Mouse (Mus musculus): Measurements from ENCODE around the gene Slc38a1. TPM values are rescaled to one million over a fixed set of nuclear protein-coding genes. Genes with fewer than 3 reads are reported as not detected.

The Slc38a1 gene
- total RNA-seq, 1 experiment from 2014 or later: 85.3 TPM

- ATAC-seq (replicated peaks; ENCODE audit: low read depth, poor library complexity, severe bottlenecking): no peak
Observed at GRCm38 (mm10) chr15:96660590-96661141, 18.0 kb upstream of the Slc38a1 start.

DNA sequence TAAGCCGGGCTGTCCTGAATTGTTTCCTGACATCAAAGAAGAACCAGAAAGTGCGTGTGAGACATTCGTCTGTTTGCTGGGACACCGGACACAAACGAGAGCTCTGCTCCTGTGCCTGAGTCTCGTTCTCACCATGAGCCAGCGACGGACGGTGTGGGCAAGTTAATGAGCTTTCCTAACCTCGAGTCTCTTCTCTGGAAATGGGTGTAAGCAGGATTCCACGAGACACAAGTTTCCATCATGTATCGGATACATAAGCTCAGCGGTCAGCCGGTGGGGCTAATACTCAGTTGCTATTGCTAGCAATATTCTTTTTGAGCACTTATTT is 15.5 kb upstream of the Slc38a1 start:
- no peak for ATAC-seq (replicated peaks; ENCODE audit: low read depth, poor library complexity, severe bottlenecking)

DNA sequence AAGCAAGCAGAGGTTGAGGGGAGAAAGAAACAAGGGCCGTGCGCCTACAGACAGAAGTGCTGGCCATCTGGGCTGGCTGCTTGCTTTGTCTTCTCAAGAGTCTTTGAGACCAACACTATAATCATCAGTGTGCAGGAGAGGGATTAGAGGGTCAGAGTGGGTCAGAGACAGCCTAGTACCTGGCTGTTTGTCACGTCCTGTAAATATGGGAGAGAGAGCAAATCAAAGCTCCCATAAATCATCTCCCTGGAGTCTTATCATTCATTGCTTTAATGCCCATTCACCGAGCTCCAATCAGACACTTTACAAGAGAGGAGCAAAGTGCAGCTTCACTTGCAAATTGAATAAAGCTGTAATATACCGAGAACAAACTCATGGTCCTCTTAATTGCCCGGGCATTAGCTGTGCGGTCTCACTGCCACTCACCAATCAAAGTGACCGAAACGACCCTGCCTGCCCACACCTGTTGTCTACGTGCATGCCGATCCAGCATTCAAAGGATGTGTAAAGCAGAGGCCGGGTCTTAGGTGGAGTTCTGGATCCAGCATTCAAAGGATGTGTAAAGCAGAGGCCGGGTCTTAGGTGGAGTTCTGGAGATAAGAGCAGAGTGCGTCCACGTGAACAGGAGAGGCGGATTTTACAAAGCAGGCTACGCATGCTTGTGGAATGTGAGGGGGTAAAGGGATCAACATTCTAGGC is 15.0 kb upstream of the Slc38a1 start:
- no peak for ATAC-seq (replicated peaks; ENCODE audit: low read depth, poor library complexity, severe bottlenecking)

- peak; percentile 81 for ATAC-seq (replicated peaks; ENCODE audit: low read depth, poor library complexity, severe bottlenecking)
Observed at GRCm38 (mm10) chr15:96655514-96655913, 12.8 kb upstream of the Slc38a1 start.

DNA sequence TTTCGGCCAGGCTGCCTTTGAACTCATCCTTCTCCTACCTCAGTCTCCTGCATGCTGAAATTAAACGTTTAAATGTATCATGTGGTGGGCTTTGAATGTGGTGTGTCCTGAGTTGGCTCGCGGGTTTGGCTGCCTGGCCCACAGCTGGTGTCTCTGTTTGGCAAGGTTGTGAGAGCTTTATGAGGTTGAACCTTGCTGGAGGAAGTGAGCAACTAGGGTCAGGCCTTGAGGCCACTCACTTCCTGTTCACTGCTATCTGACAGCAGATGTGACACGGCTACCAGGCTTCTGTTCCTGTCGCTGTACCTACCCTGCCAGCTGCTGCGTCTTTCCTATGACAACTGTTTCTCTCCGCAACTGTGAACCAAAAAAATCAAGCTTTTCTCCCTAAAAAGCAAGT is 12.0 kb upstream of the Slc38a1 start:
- peak; percentile 96 for ATAC-seq (replicated peaks; ENCODE audit: low read depth, poor library complexity, severe bottlenecking)

- ATAC-seq (replicated peaks; ENCODE audit: low read depth, poor library complexity, severe bottlenecking): no peak
Observed at GRCm38 (mm10) chr15:96653011-96653410, 10.3 kb upstream of the Slc38a1 start.

GRCm38 (mm10) chr15:96652531-96652930 is 9.8 kb upstream of the Slc38a1 start:
- no peak for ATAC-seq (replicated peaks; ENCODE audit: low read depth, poor library complexity, severe bottlenecking)

- ATAC-seq (replicated peaks; ENCODE audit: low read depth, poor library complexity, severe bottlenecking): no peak
Observed at GRCm38 (mm10) chr15:96647376-96647775, 4.7 kb upstream of the Slc38a1 start.

DNA sequence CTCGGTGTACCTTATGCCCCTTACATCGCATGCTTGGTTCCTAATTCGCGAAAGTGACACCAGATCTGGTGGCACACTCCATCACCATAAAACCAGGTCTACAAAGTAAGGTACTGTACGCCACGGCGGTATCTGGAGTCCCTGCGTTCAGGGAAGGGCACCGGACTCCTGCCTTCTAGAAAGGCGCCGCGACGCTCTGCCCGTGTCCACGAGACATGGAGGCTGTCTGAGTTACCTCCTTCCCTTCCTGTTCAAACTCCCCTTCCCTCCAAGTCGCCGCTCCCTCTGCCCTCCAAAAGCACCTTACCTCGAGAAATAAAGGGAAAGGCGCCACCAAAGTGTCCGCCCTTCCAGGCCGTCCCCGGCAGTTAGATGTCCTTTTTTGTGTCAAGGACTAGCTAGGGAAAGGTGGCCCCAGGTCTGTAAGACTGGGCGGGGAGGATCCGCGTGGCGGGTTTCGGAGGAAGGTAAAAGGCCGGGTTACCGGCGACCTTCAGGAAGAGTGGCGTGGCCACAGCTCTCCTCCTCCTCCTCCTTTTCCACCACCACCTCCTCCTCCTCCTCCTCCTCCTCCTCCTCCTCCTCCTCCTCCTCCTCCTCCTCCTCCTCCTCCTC is 785 bp downstream of the Slc38a1 start:
- ATAC-seq (replicated peaks; ENCODE audit: low read depth, poor library complexity, severe bottlenecking): peak; percentile 4; the same call in 1 of the 2 replicates

GRCm38 (mm10) chr15:96641111-96641820 is 1.4 kb downstream of the Slc38a1 start:
- peak; percentile 33 for ATAC-seq (replicated peaks; ENCODE audit: low read depth, poor library complexity, severe bottlenecking)

GRCm38 (mm10) chr15:96640291-96640985 is 2.3 kb downstream of the Slc38a1 start:
- peak; percentile 20 for ATAC-seq (replicated peaks; ENCODE audit: low read depth, poor library complexity, severe bottlenecking)

GRCm38 (mm10) chr15:96639630-96640029 is 3.1 kb downstream of the Slc38a1 start:
- ATAC-seq (replicated peaks; ENCODE audit: low read depth, poor library complexity, severe bottlenecking): no peak

- no peak for ATAC-seq (replicated peaks; ENCODE audit: low read depth, poor library complexity, severe bottlenecking)
Observed at GRCm38 (mm10) chr15:96638656-96639055, 4.1 kb downstream of the Slc38a1 start.

DNA sequence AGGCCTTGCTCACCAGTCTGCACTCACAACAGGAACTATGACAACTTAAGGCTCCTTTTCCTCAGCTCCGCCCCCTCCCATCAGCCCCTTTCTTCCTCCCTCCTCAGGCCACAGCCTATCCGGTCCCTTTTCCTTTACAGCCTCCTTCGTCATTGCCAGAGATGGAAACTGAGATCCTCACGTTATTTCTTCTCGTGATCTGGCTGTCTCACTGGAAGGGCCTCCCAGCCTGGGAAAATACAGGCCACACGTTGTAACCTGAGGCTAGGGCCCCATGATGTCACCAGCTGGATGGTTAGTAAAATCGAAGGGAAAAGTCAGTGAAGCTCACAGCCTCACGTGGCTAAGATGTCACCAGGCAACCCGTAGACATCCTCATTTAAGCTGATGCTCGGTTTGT is 4.5 kb downstream of the Slc38a1 start:
- peak; percentile 48 for ATAC-seq (replicated peaks; ENCODE audit: low read depth, poor library complexity, severe bottlenecking)

GRCm38 (mm10) chr15:96634670-96635405 is 7.9 kb downstream of the Slc38a1 start:
- ATAC-seq (replicated peaks; ENCODE audit: low read depth, poor library complexity, severe bottlenecking): no peak

DNA sequence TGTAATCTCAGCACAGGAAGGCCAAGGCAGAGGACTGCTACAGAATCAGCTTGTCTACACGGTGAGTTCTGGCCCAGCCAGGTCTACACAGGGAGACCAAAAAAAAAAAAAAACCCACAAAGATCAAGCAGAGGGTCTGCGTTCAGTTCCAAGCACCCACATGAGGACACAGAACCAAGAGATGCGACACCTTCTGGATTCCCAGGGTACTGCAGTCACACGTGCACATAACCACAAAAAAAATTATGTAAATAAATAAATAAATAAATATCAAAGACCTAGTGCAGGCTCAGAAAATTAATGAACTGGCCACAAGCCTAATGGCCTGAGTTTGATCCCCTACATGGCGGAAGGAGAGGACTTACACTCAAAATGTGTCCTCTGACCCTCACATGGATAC is 10.5 kb downstream of the Slc38a1 start:
- ATAC-seq (replicated peaks; ENCODE audit: low read depth, poor library complexity, severe bottlenecking): no peak

DNA sequence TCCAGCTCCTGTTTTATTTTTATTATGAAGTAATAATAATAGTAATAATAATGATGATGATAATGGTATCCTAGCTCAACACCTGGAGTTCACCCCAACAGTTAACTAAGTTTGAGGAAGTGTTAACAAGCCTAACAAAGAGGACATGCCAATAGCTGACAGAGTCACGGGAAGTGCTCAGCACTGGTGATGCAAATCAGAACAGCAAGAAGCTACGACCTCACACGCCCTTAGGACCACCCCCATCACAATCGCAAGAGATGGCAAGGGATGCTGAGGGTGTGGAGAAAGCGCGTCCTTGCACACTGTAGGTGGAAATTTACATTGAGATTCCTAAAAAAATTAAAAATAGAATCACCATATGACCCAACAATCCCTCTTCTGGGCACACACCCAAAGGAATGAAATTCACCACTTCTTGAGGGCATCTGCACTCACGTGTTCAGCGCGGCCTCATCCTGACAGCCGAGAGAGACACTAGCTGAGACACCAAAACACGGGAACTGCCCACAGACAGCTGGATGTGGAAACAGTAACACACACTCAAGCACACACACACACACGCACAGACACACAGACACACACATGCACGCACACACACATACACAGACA is 11.5 kb downstream of the Slc38a1 start:
- no peak for ATAC-seq (replicated peaks; ENCODE audit: low read depth, poor library complexity, severe bottlenecking)

- ATAC-seq (replicated peaks; ENCODE audit: low read depth, poor library complexity, severe bottlenecking): no peak
Observed at GRCm38 (mm10) chr15:96628256-96628655, 14.5 kb downstream of the Slc38a1 start.

GRCm38 (mm10) chr15:96626871-96627270 is 15.8 kb downstream of the Slc38a1 start:
- ATAC-seq (replicated peaks; ENCODE audit: low read depth, poor library complexity, severe bottlenecking): no peak
